Mouse (Mus musculus) cerebellum, adult 11 months (tissue): ENCODE measurements around the gene Kbtbd2.

Experiments used
- DNase-seq: peaks from one replicate; pipeline ENCODE4 v3.0.0; 2022

The Kbtbd2 gene

DNA sequence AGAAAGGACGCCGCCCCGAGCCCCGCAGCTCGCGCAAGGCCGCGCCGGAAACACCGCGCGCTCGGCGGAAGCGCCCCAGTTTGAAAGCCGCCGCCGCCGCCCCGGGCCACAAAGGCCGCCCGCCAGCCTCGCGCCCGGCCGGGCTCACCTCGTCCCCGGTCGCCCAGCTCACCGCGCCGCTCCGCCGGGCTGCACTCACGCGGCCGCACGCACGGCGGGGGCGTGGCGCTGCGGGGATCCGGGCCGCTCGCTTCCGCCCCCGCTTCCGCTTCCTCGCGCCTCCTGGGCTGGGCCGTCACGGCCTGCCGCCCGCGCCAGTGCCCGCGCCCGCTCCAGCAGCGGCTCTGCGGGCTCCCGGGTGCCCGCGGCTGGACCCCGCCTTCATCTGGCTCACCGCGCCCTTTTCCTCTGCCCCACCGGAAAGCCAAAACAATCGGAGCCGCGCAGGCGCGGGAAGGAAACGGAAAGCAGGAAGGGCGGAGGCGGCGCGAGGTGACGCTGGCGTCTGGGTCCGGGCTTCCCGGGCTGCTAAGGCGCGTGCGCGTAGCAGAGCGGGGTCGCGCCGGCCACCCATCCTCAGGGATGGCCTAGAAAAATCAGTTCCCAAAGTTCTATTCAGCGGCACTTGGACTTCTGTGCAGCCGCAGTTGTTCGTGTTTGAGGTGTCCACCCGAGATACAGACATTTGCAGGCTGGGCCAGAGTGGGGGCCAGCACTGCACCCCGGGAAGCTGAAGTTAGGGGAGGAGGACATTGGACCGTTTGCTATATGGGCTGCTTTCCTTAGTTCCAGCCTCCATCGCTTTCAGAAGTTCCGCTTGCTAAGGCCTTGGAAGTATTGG lies at the start of gene Kbtbd2:
Gene Kbtbd2, minus strand, starts transcription at position 503 of the 841 bp plus-strand sequence.
- DNase-seq: peak; percentile 95

DNA sequence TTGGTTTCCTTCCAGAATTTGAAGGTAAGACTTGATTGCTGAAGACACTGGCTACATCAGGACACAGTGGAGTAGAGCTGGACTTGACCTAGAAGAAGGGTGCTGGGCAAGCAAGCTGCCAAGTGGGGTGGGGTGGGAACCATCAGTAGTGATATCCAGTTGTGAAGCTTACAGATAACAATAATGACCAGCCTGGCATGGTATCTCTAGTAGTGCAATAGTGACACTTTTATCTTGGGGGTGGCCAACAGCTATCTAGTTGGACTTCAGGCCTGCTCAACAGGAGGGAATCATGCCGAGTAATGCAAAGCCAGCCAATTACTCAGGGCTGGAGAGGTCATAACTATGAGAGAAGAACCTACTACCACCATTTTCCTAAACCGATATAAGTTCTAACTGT lies 46.8 kb upstream of the Kbtbd2 start:
- no peak for DNase-seq

DNA sequence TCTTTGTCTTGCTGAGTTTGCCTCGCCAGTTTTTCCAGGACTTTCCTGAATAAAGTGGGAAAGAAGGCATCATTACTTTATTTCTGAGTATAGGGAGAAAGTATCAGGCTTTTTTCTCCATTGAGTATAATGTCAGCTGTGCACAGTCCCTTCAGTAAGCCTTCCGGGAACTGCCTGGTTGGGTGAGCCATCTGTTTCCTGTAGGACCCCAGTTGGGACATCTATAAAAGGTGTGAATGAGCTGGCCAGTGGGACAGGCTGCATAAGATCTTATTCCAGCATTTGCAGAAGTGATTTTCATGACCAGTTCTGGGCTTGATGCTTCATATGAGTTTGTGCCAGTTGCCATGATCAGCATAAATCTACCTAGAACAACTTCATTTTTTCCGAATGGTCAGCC lies 45.6 kb upstream of the Kbtbd2 start:
- no peak for DNase-seq

DNA sequence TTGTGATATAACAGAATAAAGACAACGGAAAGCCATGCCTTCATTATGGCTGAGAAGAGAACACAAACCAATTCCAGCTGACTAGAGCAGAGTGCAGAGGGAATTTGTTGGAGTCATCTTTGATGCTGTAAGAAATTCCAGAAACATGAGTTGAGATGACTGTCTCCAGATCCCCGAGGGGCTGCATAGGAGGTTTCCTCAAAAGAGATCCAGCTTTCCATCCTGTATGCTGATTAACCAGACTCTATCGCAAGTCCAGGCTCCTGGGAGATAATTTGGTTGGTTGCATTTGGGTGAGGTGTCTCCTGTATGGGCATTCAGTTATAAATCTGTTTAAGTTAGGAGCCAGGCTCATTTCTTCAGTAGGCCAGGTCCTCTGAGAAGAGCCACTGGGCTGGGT lies 40.0 kb upstream of the Kbtbd2 start:
- DNase-seq: no peak

DNA sequence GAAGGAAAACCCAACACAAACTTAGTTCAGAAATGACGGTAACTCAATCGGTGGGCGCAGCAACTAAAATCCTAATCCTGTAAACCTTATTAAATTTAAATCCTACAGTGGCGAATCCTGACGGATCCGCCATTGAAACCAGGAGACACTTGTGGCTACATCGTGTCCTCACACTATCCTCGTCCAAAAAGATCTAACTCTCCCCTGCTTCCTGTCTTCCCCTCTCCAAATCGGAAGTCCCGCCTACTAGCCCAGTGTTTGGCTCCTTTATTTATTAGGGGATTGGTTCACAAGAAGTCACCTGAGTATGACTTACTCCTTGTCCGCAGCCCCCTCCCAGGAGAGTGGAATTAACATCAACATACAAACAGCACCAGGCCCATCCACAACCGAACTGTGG lies 39.6 kb upstream of the Kbtbd2 start:
- DNase-seq: no peak

DNA sequence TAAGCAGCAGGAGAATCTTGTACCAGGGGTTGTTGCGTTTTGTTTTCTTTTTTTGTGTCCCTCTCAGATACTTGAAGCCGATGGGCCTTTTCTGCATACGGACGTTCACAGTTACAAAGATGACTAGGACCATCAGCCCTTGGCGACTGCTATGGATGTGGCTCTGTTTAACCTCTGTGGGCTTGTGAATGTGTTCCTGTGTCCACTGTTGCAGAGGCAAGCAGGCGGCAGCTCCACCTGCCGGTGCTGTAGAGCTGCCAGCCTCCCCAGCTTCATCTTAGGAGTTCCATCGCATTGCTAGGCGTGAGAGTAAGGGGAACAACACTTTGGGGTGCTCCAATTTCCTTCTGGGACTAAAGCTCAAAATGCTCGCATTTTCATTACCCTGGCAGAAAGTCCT lies 37.9 kb upstream of the Kbtbd2 start:
- DNase-seq: no peak

DNA sequence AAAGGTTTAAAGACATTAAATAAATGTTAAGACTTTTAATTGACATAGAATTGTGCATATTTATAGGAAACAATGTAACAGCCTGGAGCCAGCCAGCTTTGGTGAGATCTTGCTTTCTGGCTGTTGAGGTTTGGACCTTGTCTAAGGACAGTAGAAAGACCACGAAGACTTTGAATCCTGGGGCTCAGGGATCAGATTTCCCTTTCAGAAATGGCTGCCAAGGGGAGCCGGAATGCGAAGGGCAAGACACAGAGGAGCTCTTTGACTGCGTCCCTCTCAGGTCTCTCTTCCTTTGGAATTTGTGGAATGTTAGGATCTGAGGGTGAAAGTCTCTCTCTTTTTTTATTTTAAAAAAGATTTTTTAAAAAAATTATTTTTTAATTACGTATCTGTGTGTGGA lies 37.2 kb upstream of the Kbtbd2 start:
- DNase-seq: no peak

DNA sequence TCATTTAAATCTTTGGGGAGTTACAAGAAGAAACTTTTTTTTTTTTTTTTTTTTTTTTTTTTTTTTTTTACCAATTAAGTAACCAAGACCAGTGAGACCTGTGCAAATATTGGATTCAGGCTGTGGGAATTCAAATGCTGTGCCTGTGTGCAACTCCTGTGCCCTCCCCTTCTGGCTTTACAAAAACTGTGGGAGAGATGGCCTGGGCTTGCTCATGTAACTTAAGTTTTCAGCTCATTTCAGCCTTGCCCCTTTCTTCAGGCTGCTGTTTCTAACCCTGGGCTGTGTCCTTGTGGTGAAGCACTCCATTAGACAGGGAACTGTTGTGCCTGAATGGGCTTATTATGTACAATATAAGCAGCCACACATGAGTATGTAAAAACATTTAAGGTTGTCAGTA lies 35.2 kb upstream of the Kbtbd2 start:
- DNase-seq: no peak

DNA sequence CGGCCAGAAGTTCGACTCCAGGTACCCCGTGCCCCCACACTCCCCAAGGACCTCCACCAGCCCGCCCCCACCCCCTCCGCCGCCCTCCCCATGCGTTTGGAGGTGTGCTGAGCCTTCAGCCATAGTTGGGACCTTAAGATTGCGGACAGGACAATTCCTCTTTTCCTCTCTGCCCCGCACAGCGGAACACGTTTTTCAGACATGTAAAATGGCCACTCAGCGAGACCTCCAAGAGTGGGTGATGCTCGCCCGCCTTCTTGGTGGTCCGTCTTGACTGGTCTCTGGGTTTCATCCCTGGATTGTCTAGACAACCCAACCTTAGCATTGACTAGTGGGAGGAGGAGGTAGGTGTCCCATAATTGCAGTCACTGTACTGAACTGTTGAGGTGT lies 34.8 kb upstream of the Kbtbd2 start:
- no peak for DNase-seq

DNA sequence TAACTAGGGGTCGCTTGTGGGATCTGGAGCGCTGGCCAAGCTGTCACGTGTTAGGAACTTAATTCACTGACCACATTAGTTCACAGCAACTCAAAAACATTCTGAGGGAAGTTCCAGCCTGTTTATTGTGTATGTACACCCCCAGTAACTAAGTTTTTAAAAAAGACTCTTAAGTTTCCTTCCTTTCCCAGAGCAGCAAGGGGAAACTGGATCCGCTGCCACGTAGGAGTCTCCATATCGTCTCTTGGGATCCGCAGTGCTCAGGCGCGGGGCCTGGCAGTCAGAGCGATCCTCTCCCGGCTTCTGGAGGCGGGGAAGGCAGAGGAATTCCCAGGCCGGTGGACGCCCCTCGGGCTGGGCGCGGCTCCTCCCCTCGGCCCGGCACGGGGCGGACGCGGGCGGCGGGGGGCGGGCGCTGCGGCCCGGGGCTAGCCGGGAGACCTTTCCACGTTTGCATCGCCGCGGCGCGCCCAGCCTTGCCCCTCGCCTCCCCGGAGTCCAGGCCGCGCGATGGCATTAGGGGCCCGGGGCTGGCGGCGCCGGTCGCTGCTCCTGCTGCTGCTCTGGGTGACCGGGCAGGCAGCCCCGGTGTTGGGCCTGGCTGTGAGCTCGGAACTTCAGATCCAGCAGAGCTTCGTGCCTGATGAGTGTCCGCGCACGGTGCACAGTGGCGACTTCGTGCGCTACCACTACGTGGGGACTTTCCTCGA lies 34.2 kb upstream of the Kbtbd2 start, which contains the start of gene Fkbp9:
Gene Fkbp9, plus strand, starts transcription at position 363 of the 710 bp plus-strand sequence.
- DNase-seq: peak; percentile 5

DNA sequence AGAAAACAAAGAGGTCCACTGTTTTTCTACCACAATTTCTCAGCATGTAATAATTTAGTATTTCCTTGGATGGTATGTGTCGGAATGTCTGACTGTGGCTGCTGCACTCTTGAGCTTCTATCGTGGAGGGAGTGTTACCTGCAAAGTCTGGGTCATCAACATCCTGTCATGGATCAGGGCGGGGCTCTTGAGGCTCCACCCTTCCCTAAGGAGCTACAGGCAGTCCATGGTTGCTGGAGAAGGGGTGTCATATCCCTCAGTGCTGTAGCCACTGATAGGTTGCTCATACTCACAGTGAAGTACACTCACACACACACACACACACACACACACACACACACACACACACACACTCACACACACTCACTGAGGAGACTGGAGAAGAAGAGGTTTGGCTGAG lies 28.0 kb upstream of the Kbtbd2 start:
- no peak for DNase-seq

DNA sequence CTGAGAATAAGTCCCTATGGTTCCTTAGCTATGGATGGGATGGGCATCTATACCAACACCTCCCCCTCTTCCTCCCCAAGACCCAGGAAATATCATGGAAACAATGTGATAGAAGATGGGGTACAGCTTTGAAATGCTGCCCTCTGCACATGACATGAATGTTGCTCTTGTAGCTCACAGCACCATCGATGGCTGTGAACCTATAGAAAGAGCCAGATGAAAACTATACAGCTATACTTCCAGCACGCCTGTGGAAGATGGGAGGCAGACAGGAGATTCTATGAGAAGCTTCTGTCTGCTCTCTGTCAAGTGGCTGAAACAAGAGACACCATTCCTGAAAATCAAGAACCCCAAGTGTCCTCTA lies 21.5 kb upstream of the Kbtbd2 start:
- DNase-seq: no peak

DNA sequence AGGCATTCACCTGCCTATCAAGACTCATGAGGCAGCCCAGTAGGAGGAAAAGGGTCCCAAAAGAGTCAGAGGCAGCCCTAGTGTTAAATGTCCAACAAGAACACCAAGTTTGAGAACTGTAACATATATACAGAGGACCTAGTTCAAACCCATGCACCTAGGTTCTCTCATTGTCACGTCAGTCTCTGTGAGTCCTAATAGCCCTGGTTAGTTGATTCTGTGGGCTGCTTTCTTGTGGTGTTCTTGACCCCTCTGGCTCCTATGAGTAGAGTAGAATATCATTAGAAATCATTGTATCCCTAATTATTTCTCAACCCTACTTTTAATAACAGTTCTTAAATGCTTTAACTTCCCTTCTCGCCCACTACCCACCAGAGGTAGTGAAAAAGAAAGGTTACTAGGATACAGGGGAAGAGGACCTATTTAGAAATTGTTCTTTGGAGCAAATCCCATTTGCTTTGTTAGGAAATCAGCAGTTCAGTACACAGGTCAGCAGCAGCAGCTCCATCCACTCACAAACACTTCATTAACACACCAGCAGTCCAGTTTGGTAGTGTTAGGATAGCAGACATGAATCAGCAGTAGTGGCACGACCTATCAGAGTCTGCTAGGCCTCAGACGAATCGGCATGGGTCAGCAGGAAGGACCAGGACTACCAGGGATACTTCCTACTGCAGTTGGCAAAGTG lies 21.0 kb upstream of the Kbtbd2 start:
- DNase-seq: no peak

DNA sequence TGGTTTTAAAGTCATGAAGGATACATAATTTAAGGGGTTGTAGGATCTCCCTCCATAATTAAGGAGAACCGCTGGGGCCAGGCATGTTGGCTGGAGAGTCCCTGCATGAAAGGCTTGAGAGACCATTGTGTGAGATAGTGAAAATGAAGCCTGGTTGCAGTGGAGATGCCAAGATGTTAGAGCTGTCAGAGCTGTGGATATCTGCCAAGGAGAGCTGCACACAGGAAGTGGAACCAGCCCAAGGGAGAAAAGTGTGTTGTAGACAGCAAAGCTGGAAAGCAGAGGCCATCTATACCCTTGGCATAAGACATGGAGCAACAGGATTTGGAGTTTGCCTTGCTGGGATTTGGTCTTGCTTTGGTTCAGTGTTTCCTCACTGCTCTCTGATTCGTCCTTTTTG lies 15.7 kb upstream of the Kbtbd2 start:
- no peak for DNase-seq

DNA sequence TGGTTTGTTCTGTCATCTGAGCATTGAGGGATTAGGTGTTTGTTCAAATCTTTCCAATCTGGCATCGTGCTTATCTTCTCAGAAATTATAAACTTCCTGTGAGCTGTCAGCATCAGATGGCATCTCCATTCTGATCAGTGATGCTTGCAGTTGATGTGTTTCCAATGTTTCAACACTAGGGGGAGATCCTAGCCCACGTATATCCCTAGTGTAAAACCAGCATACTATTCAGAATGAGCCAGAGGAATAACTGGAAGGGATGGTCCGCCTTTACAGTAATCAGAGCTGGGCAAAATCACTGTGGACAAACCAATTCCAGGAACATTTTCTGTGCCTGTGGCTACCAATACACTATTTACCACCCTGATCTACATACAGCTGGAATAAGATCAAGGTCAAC lies 11.0 kb upstream of the Kbtbd2 start:
- DNase-seq: peak; percentile 31

DNA sequence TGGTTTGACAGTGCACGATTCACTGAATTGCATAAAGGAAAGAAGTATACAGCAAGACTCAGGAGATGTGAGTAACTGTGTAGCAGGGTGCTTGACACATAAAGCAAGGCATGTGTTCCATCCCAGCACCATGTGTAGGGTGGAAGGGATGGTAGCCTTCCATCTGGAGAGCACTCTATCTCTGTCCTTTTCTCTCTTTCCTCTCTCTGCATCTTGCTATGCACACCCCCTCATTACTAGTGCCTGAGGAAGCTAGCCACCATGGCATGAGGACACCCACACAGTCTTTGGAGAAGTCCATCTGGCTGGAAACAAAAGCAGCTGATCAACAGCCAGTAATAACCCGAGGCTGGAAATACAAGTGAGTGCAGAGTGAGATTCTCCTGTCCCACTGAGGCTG lies 8.6 kb upstream of the Kbtbd2 start:
- DNase-seq: no peak

DNA sequence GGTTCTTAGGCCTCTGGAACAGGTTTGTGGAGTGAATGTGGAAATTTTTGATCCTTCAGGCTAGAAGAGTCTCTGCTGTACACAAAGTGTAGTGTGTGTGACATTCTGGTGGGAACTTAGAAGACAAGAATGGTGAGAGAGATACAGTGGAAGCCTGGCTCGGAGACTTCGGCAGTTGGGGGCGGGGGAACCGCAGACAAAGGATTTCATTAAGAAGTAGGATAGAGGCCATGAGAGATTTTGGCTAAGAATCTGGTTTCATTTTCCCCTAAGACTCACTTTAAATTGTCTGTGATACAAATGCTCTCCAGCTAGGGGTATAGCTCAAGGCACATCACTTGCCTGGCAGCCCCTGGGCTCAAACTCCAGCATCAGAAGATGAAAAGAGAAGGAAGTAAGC lies 7.4 kb upstream of the Kbtbd2 start:
- DNase-seq: no peak

DNA sequence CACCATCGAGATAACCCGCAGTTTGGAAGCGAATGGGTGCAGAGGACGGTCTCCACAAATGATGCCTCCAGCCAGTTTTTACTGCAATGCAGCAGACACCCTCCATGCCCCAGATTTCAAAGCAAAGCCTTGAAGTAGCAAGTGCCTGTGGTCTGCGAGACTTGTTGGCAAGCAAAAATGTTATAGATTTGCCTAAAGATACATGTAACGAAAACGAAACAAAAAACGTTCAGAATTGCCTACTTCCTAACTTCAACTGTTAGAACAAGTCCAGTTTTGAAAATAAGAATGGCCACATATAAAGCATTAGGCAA lies 496 bp upstream of the Kbtbd2 start:
- DNase-seq: no peak

DNA sequence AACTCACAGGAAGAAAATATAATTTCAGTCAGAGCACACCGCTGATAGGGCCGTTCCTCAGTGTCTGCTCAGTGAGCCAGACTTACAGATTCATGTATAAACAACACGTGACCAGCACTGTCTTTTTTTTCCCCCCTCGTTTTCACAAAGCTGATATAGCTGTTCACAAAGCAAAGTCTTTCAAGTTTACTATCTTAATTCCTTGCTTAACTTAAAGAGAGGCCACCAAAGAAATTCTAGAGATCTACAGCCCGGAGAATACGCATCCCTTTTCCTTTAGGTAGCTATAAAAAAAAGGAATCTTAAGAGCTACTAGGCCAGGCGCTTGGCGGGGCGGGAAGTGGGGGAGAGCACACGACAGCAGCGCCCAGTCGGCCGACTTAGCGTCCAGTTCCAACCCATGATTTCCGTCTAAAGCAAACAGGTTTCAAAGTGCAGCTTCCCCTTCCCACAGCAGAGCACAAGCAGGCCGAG lies 908 bp downstream of the Kbtbd2 start:
- DNase-seq: peak; percentile 19

DNA sequence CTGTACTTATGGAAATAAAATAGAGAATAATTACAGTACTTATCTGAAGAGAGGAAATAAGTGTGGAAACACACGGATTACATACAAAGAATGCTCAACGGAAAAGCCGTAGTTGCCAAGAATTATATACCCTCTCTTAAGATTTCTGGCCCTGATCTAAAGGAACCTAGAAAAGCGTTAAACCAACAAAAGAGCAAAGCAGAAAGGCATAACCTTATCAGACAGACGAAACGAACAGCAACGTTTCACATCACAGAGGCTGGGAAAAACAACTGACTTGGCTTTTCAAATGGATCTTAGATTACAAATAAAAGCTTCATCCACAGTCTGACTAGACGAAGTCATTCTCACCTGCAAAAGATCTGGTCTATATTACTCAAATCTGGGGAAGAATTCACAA lies 1.4 kb downstream of the Kbtbd2 start:
- no peak for DNase-seq

DNA sequence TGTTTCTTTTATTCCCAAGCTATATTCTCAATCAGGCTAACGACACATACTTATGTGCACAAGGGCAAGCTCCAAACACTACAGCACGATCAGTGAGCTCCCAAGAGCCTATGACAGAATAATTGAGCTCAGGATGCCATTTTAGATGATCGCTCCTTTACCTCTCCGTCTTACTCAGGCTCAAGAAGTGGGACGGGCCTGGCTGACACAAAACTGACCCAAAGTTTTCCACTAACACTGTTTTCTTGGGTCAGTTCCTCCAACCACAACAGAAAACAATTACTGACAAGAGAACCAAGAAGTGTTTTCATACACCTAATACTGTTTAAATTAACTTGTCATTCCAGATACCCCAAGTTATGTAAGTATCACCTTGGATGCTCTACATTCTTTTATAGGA lies 2.8 kb downstream of the Kbtbd2 start:
- no peak for DNase-seq

DNA sequence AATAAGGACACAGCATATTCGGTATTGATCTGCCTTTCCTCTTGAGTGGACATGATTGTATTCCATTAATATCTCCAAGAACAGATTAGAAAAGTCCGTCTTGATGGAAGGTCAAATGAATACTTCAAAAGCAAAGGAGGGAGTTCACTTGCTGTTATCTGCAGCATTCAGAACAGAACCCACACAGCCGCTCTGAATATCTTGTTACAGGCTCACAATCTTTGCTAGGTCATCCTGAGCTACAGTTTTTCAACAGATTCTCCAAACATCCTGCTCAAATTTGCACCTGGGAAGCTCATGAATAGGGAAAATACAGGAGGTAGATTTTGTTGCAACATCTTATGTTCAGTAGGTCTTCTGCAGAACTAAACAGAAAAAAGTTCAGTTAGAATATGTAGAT lies 8.3 kb downstream of the Kbtbd2 start:
- DNase-seq: no peak

DNA sequence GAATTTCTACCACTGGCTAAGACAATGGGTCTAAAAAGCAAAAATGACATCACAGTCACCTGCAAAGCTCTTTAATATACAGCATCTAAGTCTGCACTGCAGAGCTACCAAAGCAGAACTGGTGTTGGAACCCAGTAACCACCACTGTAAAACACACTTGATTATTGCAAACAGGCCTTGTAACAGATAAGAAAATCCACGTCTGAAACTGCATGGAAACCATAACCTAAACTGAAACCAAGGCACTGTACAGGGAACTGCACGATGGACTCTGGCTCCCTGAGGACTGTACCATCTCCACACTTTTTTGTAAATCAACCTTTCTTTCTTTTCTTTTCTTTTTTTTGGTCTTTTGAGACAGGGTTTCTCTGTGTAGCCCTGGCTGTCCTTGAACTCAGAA lies 9.9 kb downstream of the Kbtbd2 start:
- no peak for DNase-seq

DNA sequence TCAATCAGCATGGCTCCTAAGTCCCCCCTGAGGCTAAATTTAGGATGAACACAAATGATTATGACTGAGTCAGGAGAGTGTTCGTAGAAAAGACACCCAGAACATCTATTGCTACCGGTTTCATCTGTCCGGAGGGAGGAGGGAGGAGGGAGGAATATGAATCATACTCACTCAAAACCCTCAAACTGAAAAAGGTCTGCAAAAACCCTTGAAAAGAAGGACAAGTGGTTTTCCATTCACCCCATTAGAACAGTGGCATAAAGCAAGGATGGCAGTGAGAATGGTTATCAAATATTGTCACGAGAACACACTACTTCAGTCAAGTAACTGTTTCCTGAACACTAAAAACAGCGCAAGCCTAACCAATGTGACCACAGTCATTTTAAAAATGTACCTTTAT lies 12.5 kb downstream of the Kbtbd2 start:
- no peak for DNase-seq
